Mouse (Mus musculus): ENCODE measurements at regions not wholly inside any gene's neighbourhood (a gene's known extent, or its start where the extent isn't known, plus 50 kb on each side); places are given as distances from the start of the nearest gene placed in this dataset.

DNA sequence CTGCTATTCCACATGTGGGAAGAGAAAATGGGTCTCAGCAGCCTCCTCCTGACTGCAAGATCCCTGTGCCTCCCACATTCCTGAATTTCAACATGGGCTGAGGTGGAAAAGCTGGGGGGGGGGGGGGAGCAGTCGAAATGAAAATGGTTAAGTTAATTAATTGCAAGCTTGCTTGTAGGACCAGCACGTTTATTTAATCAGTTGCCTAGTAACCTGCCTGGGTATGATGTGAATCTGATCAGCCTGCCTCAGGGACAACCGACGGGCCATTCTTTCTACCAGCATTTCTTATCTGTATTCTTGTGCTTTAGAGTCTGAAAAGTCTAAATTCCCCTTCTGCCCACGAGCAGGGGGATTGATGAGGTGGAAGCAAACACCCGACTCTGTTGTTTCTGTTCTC is 569.9 kb upstream of the Nox3 start:
- Histone ChIP-seq H3K9me3 (replicated peaks) (no peaks in the 10 kb centered on the region), H3K27me3 (no peaks in the 10 kb centered on the region), H3K9ac (no peak overlapping the region), H3K4me1 (peaks cover 26% of the 10 kb centered on the region), H3K36me3 (ENCODE audit: poor library complexity, severe bottlenecking) (no peaks in the 10 kb centered on the region), H3K27ac (no peak overlapping the region), H3K4me3 (no peak overlapping the region), H3K4me2 (0 out of 2 replicates have a peak overlapping the region, but pooled peaks have one; percentile 14)
- WGBS, result 7% methylated on average over 6 of the region's 6 CpGs
- 0 out of 2 replicates have a peak, but pooled peaks have one; percentile 43 for ATAC-seq

DNA sequence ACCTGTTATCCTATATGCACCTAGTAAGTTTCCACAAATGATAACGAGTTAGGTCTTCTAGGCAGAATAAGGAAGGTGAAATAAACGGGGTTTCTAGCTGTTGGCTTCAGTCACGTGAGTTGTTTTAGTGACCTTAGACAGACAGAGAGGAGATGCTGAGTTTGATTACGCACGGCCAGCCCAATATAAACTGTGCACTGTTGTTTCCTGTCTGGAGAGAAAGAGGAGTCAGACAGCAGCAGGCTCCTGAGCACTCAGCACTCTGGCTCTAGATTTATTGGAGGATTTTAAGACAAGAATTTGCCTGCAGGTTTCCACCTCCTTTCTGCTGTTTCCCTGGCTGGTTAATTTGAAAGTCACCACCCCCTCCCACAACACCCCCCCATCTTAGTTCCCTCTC is 570.4 kb upstream of the Nox3 start:
- 49% methylated on average over 5 of the region's 5 CpGs for WGBS
- H3K4me2 ChIP-seq, result no peak overlapping the region

DNA sequence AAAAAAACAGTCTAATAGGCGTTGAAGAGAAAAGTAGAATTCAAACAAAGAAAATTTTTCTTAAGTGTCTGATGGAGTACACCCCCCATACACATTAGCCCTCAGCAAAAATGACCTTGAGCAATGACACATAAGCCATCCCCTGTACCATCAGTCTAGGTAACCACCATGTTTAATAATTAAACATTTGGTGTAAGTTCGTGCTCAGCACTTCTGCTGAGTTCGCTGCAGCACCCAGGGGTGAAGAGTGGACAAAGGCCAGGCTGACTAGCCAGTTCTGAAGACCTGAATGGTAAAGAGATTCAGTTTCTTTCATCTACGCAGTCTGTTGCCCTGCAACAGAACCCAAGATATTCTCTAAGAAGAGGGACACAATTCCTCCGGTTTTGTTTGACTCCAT is 572.3 kb upstream of the Nox3 start:
- no peak for ATAC-seq
- Histone ChIP-seq H3K27me3 (no peaks in the 10 kb centered on the region), H3K27ac (no peak overlapping the region), H3K4me1 (peaks cover 26% of the 10 kb centered on the region), H3K9ac (no peak overlapping the region), H3K9me3 (replicated peaks) (no peaks in the 10 kb centered on the region), H3K36me3 (ENCODE audit: poor library complexity, severe bottlenecking) (no peaks in the 10 kb centered on the region), H3K4me2 (no peak overlapping the region), H3K4me3 (no peak overlapping the region)
- 78% methylated on average over 5 of the region's 5 CpGs for WGBS

More for the DNA sequence above, 570.4 kb upstream of the Nox3 start:
- no peaks in the 10 kb centered on the region for H3K36me3 ChIP-seq (ENCODE audit: poor library complexity, severe bottlenecking)
- H3K27me3 ChIP-seq, result no peaks in the 10 kb centered on the region
- no peak overlapping the region for H3K4me3 ChIP-seq
- H3K27ac ChIP-seq, result no peak overlapping the region
- ATAC-seq, result no peak
- no peak overlapping the region for H3K9ac ChIP-seq
- peaks cover 26% of the 10 kb centered on the region for H3K4me1 ChIP-seq
- no peaks in the 10 kb centered on the region for H3K9me3 ChIP-seq (replicated peaks)

DNA sequence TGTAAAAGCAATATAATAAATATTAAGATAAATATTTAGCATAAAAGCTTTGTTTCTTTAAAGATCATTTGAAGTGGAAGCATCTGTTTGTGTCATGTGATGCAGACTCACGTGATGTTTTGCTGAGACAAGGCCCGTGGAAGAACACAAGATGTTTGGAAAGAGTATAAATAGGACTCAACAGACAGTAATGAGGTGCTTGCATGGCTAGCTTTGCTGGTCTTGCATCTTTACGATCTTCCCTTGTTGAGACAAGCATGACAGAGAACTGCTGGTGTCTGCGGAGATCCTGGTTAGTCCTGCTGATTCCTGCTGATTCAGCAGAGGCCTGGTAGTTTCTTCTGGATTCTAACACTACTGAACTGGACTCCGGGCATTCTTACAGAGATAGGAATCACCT is 576.4 kb upstream of the Nox3 start:
- Histone ChIP-seq H3K36me3 (ENCODE audit: poor library complexity, severe bottlenecking) (no peaks in the 10 kb centered on the region), H3K27ac (no peak overlapping the region), H3K27me3 (no peaks in the 10 kb centered on the region), H3K9me3 (replicated peaks) (no peaks in the 10 kb centered on the region), H3K9ac (no peak overlapping the region), H3K4me2 (no peak overlapping the region), H3K4me1 (peaks cover 9% of the 10 kb centered on the region; the same call in 1 of the 2 replicates), H3K4me3 (no peak overlapping the region)
- WGBS, result 82% methylated on average over 5 of the region's 5 CpGs
- no peak for ATAC-seq

DNA sequence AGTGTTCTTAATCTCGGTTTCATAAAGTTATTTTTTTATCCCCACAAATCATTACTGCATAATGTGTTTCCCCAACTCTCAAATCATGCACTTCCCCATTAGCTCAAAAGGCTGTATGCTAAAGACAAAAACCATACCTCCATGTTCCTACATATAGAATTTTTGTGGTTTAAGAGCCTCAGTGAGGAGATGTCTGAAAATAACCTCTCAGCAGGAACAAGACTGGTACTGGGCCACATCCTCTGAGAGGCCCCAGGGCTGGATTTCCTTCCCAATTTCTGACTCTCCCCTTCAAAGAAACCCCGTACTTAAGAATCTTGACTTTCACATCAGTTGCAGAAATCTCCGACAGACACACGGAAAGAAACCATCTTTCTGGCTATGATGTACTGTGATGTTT is 580.7 kb upstream of the Nox3 start:
- Histone ChIP-seq H3K4me2 (no peak overlapping the region), H3K9ac (no peak overlapping the region), H3K9me3 (replicated peaks) (no peaks in the 10 kb centered on the region), H3K27me3 (no peaks in the 10 kb centered on the region), H3K4me1 (peaks cover 6% of the 10 kb centered on the region; the same call in 1 of the 2 replicates), H3K4me3 (no peak overlapping the region), H3K36me3 (ENCODE audit: poor library complexity, severe bottlenecking) (no peaks in the 10 kb centered on the region), H3K27ac (no peak overlapping the region)
- 91% methylated on average over 4 of the region's 4 CpGs for WGBS
- no peak for ATAC-seq

- H3K36me3 ChIP-seq (ENCODE audit: poor library complexity, severe bottlenecking), result no peaks in the 10 kb centered on the region
- no peak for ATAC-seq
- no peaks in the 10 kb centered on the region for H3K9me3 ChIP-seq (replicated peaks)
- H3K9ac ChIP-seq, result no peak overlapping the region
- H3K4me1 ChIP-seq, result peaks cover 6% of the 10 kb centered on the region; the same call in 1 of the 2 replicates
- WGBS, result 57% methylated on average over 4 of the region's 4 CpGs
- H3K4me3 ChIP-seq, result no peak overlapping the region
- no peaks in the 10 kb centered on the region for H3K27me3 ChIP-seq
- H3K27ac ChIP-seq, result no peak overlapping the region
- no peak overlapping the region for H3K4me2 ChIP-seq
Observed at GRCm38 (mm10) chr17:4278239-4278827, 582.3 kb upstream of the Nox3 start.

GRCm38 (mm10) chr17:4281451-4281850 is 585.4 kb upstream of the Nox3 start:
- Histone ChIP-seq H3K27me3 (no peaks in the 10 kb centered on the region), H3K4me2 (no peak overlapping the region), H3K27ac (no peak overlapping the region), H3K36me3 (ENCODE audit: poor library complexity, severe bottlenecking) (no peaks in the 10 kb centered on the region), H3K9me3 (replicated peaks) (no peaks in the 10 kb centered on the region), H3K9ac (no peak overlapping the region), H3K4me3 (no peak overlapping the region), H3K4me1 (peaks cover 6% of the 10 kb centered on the region; the same call in 1 of the 2 replicates)
- WGBS, result 92% methylated on average over 5 of the region's 5 CpGs
- ATAC-seq, result no peak

DNA sequence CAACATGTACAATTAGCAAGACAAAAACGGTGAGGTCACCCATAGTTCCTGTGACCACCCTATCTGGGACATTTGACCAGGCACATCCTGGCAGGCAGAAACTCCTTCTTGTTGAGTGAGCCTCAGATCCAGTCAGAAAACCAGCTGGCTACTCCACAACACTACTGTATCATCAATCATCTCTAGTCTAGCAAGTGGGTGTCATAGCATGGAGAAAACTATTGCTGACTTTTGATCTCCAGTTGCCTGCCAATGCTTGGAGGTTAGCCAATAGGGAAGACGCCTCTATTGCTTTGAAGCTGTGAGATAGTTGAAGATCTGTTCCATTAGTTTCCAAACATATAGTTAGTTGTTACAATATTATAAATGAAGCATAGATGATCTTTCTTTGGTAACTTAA is 595.4 kb upstream of the Nox3 start:
- no peaks in the 10 kb centered on the region for H3K27me3 ChIP-seq
- H3K4me2 ChIP-seq, result no peak overlapping the region
- no peaks in the 10 kb centered on the region for H3K4me1 ChIP-seq
- H3K36me3 ChIP-seq (ENCODE audit: poor library complexity, severe bottlenecking), result no peaks in the 10 kb centered on the region
- no peak overlapping the region for H3K27ac ChIP-seq
- H3K9me3 ChIP-seq (replicated peaks), result no peaks in the 10 kb centered on the region
- no peak for ATAC-seq
- H3K4me3 ChIP-seq, result no peak overlapping the region
- no peak overlapping the region for H3K9ac ChIP-seq
- 87% methylated on average over 2 of the region's 2 CpGs for WGBS

GRCm38 (mm10) chr17:4296521-4297155 is 600.6 kb upstream of the Nox3 start:
- 76% methylated on average over 6 of the region's 6 CpGs for WGBS
- Histone ChIP-seq H3K36me3 (ENCODE audit: poor library complexity, severe bottlenecking) (no peaks in the 10 kb centered on the region), H3K4me2 (no peak overlapping the region), H3K27me3 (no peaks in the 10 kb centered on the region), H3K9me3 (replicated peaks) (no peaks in the 10 kb centered on the region), H3K4me3 (no peak overlapping the region), H3K27ac (no peak overlapping the region), H3K9ac (no peak overlapping the region), H3K4me1 (0 out of 2 replicates have a peak, but pooled peaks cover 8% of the 10 kb centered on the region)
- no peak for ATAC-seq

DNA sequence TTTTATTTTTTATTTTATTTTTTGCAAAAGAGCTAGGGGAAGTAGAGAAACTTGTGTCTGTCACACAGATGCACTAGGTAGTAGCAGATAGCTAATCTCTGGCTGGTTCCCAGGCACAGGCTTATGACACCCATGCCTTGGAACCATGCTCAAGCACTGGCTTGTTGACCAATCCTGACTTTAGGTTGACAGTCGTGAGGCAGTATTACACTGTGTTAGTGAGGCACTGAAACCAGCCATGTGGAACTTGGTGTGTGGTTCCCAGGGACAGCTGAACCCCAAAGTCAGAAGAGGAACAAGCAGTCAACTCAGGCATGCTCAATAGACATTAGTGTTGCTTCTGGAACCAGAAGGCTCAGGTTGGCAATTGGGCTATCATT is 601.1 kb upstream of the Nox3 start:
- H3K4me3 ChIP-seq, result no peak overlapping the region
- H3K4me1 ChIP-seq, result 0 out of 2 replicates have a peak, but pooled peaks cover 8% of the 10 kb centered on the region
- H3K9me3 ChIP-seq (replicated peaks), result no peaks in the 10 kb centered on the region
- no peak overlapping the region for H3K4me2 ChIP-seq
- peak; percentile 61; the same call in 1 of the 2 replicates for ATAC-seq
- no peaks in the 10 kb centered on the region for H3K36me3 ChIP-seq (ENCODE audit: poor library complexity, severe bottlenecking)
- 83% methylated on average over 1 of the region's 1 CpGs for WGBS
- no peak overlapping the region for H3K9ac ChIP-seq
- 0 out of 2 replicates have a peak overlapping the region, but pooled peaks have one; percentile 0 for H3K27ac ChIP-seq
- no peaks in the 10 kb centered on the region for H3K27me3 ChIP-seq

GRCm38 (mm10) chr17:4301142-4301853 is 605.2 kb upstream of the Nox3 start:
- Histone ChIP-seq H3K27ac (no peak overlapping the region), H3K9me3 (replicated peaks) (no peaks in the 10 kb centered on the region; the same call in 1 of the 2 replicates), H3K9ac (no peak overlapping the region), H3K27me3 (no peaks in the 10 kb centered on the region), H3K4me1 (0 out of 2 replicates have a peak, but pooled peaks cover 8% of the 10 kb centered on the region), H3K4me2 (no peak overlapping the region), H3K4me3 (no peak overlapping the region), H3K36me3 (ENCODE audit: poor library complexity, severe bottlenecking) (no peaks in the 10 kb centered on the region)
- WGBS, result 88% methylated on average over 12 of the region's 12 CpGs
- no peak for ATAC-seq

GRCm38 (mm10) chr17:4311785-4312379 is 615.8 kb upstream of the Nox3 start:
- no peaks in the 10 kb centered on the region for H3K36me3 ChIP-seq (ENCODE audit: poor library complexity, severe bottlenecking)
- WGBS, result 30% methylated on average over 4 of the region's 4 CpGs
- H3K27ac ChIP-seq, result no peak overlapping the region; the same call in 1 of the 2 replicates
- no peak overlapping the region for H3K4me3 ChIP-seq
- H3K4me2 ChIP-seq, result 0 out of 2 replicates have a peak overlapping the region, but pooled peaks have one; percentile 4
- H3K9ac ChIP-seq, result no peak overlapping the region
- H3K27me3 ChIP-seq, result no peaks in the 10 kb centered on the region
- no peaks in the 10 kb centered on the region for H3K9me3 ChIP-seq (replicated peaks)
- H3K4me1 ChIP-seq, result peaks cover 12% of the 10 kb centered on the region
- ATAC-seq, result peak; percentile 88

Data from forebrain, embryonic 13.5 days (tissue).